Mouse (Mus musculus) adrenal gland, postnatal 10 days (tissue): ENCODE data around the gene Zdhhc17. TPM values are rescaled to one million over a fixed set of nuclear protein-coding genes. Genes with fewer than 3 reads are reported as not detected.
A peak's percentile ranks its signal among the peaks of the same experiment; 100 is the strongest.

Experiments used
- DNase-seq: peaks from one replicate; pipeline ENCODE4 v3.0.0; 2021; ENCODE audit warnings: mixed read lengths
- total RNA-seq, 2 experiments: library from RNA; stranded (reverse); gene quantifications; 2 replicates each; pipeline ENCODE4 v1.2.3; 2021

Zdhhc17 gene
- total RNA-seq, 2 experiments from 2014 or later: 29.7 to 37.4 TPM

GRCm38 (mm10) chr10:110920368-110920950 is 89.5 kb downstream of the Zdhhc17 start:
- DNase-seq: no peak

DNA sequence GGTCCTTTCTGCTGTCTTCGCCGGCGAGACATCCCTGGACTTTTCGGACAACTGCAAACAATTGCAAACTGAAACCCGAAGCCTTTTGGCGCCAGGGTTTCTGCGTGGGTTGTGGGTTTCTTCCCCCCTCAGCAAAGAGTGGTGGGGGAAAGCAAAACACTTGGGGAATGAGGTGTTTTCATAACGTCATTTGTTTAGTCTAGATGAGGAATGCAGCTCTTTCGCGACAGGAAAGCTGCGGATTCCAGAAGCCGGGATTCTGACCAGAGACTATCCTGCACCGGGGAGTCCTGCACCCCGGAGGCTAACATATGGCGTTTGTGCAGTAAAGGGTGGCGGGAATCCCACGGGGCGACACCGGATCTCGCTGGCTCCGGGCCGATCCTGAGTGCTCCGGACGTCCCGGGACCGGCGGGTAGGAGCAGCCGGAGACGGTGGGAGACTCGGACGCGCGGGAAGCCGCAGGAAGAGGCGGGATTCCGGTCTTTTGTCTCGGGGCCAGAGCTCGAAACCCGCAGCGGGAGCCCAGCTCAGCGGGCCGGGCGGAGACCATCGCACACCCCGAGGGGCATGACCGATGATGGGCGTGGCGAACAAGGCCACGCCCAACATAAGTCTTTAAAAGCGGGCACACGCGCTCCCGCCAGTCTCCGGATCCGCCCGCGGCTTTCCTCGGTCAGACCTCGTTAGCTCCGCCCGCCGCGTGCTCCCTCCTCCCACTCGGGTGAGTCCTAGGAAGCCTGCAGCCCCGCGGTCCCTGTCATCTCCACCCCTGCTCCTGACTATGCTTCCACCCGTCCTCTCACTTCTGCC is 90.2 kb downstream of the Zdhhc17 start, which contains the start of gene Csrp2:
TSS of gene Csrp2 (plus strand) at position 259 of the 813 bp plus-strand sequence.
- DNase-seq: peak; percentile 96

- DNase-seq: peak; percentile 56
Measured at GRCm38 (mm10) chr10:110918414-110919391, 91.2 kb downstream of the Zdhhc17 start.

GRCm38 (mm10) chr10:110917521-110917920 is 92.4 kb downstream of the Zdhhc17 start:
- DNase-seq: no peak

DNA sequence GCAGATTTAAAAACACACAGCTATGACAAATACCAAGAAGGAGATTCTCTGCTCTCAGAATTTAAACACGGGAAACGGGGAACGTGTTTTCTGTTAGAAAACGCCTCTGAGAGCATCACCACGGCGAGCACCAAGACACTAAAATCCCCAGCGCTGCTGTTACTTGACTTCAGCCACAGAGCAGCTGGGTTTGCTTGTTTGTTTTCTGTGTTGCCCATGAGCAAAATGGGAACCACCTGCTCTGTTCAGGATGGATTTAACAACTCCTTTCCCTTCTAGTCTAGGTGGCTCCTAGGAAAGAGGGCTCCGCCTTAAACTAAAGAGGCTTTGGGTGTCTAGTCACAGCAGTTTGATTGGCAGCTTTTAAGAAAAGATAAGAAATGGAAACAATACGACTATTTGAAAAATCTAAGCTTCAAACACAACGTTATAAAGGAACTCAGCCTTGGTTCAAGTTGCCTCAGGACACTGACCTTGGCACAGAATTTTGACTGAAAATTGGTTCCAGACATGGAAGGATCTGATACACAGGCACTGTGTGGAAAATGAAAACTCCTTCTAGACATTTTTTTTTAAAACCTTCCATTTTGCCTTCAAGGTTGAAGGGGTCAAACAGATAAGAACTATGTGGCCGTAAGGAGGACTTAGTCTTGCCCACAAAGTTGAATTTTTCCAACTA is 93.1 kb downstream of the Zdhhc17 start:
- DNase-seq: no peak

GRCm38 (mm10) chr10:110903862-110904261 is 106.1 kb downstream of the Zdhhc17 start:
- no peak for DNase-seq

GRCm38 (mm10) chr10:110899744-110900501 is 110.0 kb downstream of the Zdhhc17 start:
- no peak for DNase-seq

Other genes with a start within 250 kb of the Zdhhc17 start
- gene Csrp2, start 90.4 kb downstream of the Zdhhc17 start, total RNA-seq: 100 to 1,000 TPM; 245 to 263 TPM
- gene Osbpl8, start 154.6 kb upstream of the Zdhhc17 start, total RNA-seq: 10 to 100 TPM; 27.1 to 31.0 TPM